Comparison of ENCODE assay signal across 28 mouse cellular contexts in the genomic region with DNA sequence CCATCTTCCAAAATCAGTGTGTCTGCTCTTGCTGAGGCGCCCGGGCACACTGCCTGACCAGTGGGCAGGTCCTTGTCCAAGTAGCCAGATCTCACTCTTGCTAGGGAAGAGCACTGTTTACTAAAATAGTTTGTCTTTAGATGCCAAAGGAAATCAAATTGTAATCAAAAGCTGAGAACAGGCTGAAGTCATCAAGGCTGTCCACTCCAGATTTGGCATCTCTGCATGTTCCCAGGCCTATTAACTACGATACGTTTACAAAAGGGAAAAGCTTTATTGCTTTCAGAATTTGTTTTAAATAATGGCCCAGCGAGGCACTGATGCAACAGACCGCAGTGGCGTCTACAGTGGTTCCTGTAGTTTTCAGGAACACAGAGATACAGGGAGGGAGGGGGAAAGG.
DNase-seq lines count a peak whose midpoint lies in the region; ATAC-seq and TF ChIP-seq lines count a peak whose summit lies in the region.
"Had no signal": no experiment of that assay in that cellular context is flagged by ENCODE, and none has a peak within 500 bp of the region (broad histone marks: within the 10 kb centered on the region; RNA-seq: fewer than 3 reads in every experiment).

No protein-coding gene starts in this region.

- TF ChIP-seq POLR2A in liver, adult 2 months (IDR thresholded peaks at IDR 0.05; ENCODE audit: extremely low read depth, insufficient read depth, low read length): no peak

- no peaks in the 10 kb centered on the region for H3K79me2 ChIP-seq in liver, adult 2 months (ENCODE audit: control insufficient read depth, insufficient read depth, low read length)

- no peaks in the 10 kb centered on the region for H3K9me3 ChIP-seq in liver, embryonic 12.5 days (replicated peaks)
- H3K9me3 ChIP-seq in lung, embryonic 16.5 days (ENCODE audit: control insufficient read depth, low read length): no peaks in the 10 kb centered on the region
- H3K9me3 ChIP-seq: embryonic facial prominence, embryonic 10.5 days; embryonic facial prominence, embryonic 15.5 days; forebrain, embryonic 12.5 days; heart, embryonic 12.5 days; hindbrain, embryonic 15.5 days had no signal

- no peak for TF ChIP-seq CTCF in liver, adult 2 months (IDR thresholded peaks at IDR 0.05; ENCODE audit: low read depth, low read length)

- H3K4me1 ChIP-seq in liver, adult 2 months (ENCODE audit: control insufficient read depth, insufficient read depth, low read length): no peaks in the 10 kb centered on the region
- H3K4me1 ChIP-seq in liver, embryonic 12.5 days: no peaks in the 10 kb centered on the region
- peaks cover 20% of the 10 kb centered on the region for H3K4me1 ChIP-seq in lung, embryonic 16.5 days (replicated peaks; ENCODE audit: control insufficient read depth, insufficient read depth, low read length)
- H3K4me1 ChIP-seq: forebrain, embryonic 12.5 days; heart, embryonic 12.5 days had no signal

- no peak for ATAC-seq in liver, embryonic 12.5 days
- peak; percentile 61 for ATAC-seq in lung, embryonic 16.5 days (ENCODE audit: low read depth)
- ATAC-seq: activated CD4-positive, CD25-positive, alpha-beta regulatory T cell, adult 4 months; forebrain, postnatal 0 days; inflammation-experienced regulatory T-cells, adult 6 months; midbrain, embryonic 16.5 days had no signal

- no peak overlapping the region for H3K4me2 ChIP-seq in liver, embryonic 12.5 days
- H3K4me2 ChIP-seq in lung, embryonic 16.5 days (ENCODE audit: low read depth, low read length): no peak overlapping the region
- H3K4me2 ChIP-seq: embryonic facial prominence, embryonic 15.5 days; forebrain, embryonic 12.5 days; heart, embryonic 12.5 days; hindbrain, embryonic 15.5 days had no signal

- H3K27ac ChIP-seq in liver, adult 2 months (replicated peaks; ENCODE audit: insufficient read depth, low read depth, low read length): no peak overlapping the region
- H3K27ac ChIP-seq in liver, embryonic 12.5 days: no peak overlapping the region
- H3K27ac ChIP-seq in lung, embryonic 16.5 days (ENCODE audit: low read length): peak overlapping the region; percentile 68
- H3K27ac ChIP-seq: embryonic facial prominence, embryonic 10.5 days; embryonic facial prominence, embryonic 15.5 days; forebrain, embryonic 12.5 days; hindbrain, embryonic 15.5 days; liver, embryonic 14.5 days had no signal

- no peak overlapping the region for H3K9ac ChIP-seq in liver, adult 2 months (ENCODE audit: low read depth, low read length)
- H3K9ac ChIP-seq in liver, embryonic 12.5 days: no peak overlapping the region
- H3K9ac ChIP-seq in lung, embryonic 16.5 days (ENCODE audit: low read length): no peak overlapping the region
- H3K9ac ChIP-seq: embryonic facial prominence, embryonic 15.5 days; forebrain, embryonic 12.5 days; forebrain, postnatal 0 days; heart, embryonic 12.5 days; hindbrain, embryonic 15.5 days; liver, embryonic 14.5 days had no signal

- WGBS in liver, adult 2 months: 88% methylated on average over 7 of the region's 7 CpGs
- WGBS in liver, embryonic 12.5 days (ENCODE audit: insufficient replicate concordance): 74% methylated on average over 7 of the region's 7 CpGs
- 43% methylated on average over 7 of the region's 7 CpGs for WGBS in lung, embryonic 16.5 days

- DNase-seq in liver, adult 2 months (ENCODE audit: extremely low read depth, low read depth, low spot score): peak; percentile 33
- peak; percentile 47 to 74 for DNase-seq in lung, adult 18-20 months
- peak; percentile 86 for DNase-seq in lung, postnatal 36 days
- no peak for DNase-seq in B cell, adult 2 months
- no peak for DNase-seq in layer of hippocampus, postnatal 14 days (ENCODE audit: low spot score in 2 of 2)
- no peak for DNase-seq in layer of hippocampus, adult 9-11 months
- DNase-seq: adrenal gland, adult 2 months; adrenal gland, postnatal 36 days; cerebellum, postnatal 14 days; forebrain, postnatal 0 days; kidney, postnatal 10 days; left cerebral cortex, postnatal 4 days; right cerebral cortex, postnatal 25 days; spleen, adult 18-20 months; thymus, adult 2 months; thymus, postnatal 4 days had no signal

- H3K27me3 ChIP-seq in liver, adult 2 months (ENCODE audit: control insufficient read depth, insufficient read depth, low read length): no peaks in the 10 kb centered on the region
- no peaks in the 10 kb centered on the region for H3K27me3 ChIP-seq in liver, embryonic 12.5 days (replicated peaks)
- H3K27me3 ChIP-seq in lung, embryonic 16.5 days (ENCODE audit: control insufficient read depth, insufficient read depth, low read depth, low read length): no peaks in the 10 kb centered on the region
- H3K27me3 ChIP-seq: CH12.LX; embryonic facial prominence, embryonic 15.5 days; forebrain, embryonic 12.5 days; heart, embryonic 12.5 days; hindbrain, embryonic 15.5 days had no signal

- H3K36me3 ChIP-seq in liver, adult 2 months (ENCODE audit: control insufficient read depth, insufficient read depth, low read length): no peaks in the 10 kb centered on the region
- H3K36me3 ChIP-seq in liver, embryonic 12.5 days: no peaks in the 10 kb centered on the region
- no peaks in the 10 kb centered on the region for H3K36me3 ChIP-seq in lung, embryonic 16.5 days (ENCODE audit: control insufficient read depth, insufficient read depth, low read length)
- H3K36me3 ChIP-seq: embryonic facial prominence, embryonic 10.5 days; embryonic facial prominence, embryonic 15.5 days; forebrain, embryonic 12.5 days; heart, embryonic 12.5 days; hindbrain, embryonic 15.5 days had no signal

- H3K4me3 ChIP-seq in liver, adult 2 months (ENCODE audit: insufficient read depth, low read depth, low read length): no peak overlapping the region
- no peak overlapping the region for H3K4me3 ChIP-seq in liver, embryonic 12.5 days
- no peak overlapping the region for H3K4me3 ChIP-seq in lung, embryonic 16.5 days (ENCODE audit: low read length)
- H3K4me3 ChIP-seq: embryonic facial prominence, embryonic 10.5 days; embryonic facial prominence, embryonic 15.5 days; forebrain, embryonic 12.5 days; heart, embryonic 12.5 days; hindbrain, embryonic 15.5 days had no signal

Comparison
In these comparisons a context has a peak if more than half of its experiments do, and no peak if none do; other contexts are left out.
1. DNase-seq: peak in liver, adult 2 months (single experiment), lung, adult 18-20 months (2 of 2) and lung, postnatal 36 days (single experiment); none in B cell, adult 2 months (0 of 2), layer of hippocampus, postnatal 14 days (0 of 2) and layer of hippocampus, adult 9-11 months (single experiment).